Mouse (Mus musculus): ENCODE data around the gene Bcat2. TPM values are rescaled to one million over a fixed set of nuclear protein-coding genes. Genes with fewer than 3 reads are reported as not detected.
A peak's percentile ranks its signal among the peaks of the same experiment; 100 is the strongest.

The Bcat2 gene
- polyA plus RNA-seq, 1 experiment from 2014 or later: 45.4 TPM

DNA sequence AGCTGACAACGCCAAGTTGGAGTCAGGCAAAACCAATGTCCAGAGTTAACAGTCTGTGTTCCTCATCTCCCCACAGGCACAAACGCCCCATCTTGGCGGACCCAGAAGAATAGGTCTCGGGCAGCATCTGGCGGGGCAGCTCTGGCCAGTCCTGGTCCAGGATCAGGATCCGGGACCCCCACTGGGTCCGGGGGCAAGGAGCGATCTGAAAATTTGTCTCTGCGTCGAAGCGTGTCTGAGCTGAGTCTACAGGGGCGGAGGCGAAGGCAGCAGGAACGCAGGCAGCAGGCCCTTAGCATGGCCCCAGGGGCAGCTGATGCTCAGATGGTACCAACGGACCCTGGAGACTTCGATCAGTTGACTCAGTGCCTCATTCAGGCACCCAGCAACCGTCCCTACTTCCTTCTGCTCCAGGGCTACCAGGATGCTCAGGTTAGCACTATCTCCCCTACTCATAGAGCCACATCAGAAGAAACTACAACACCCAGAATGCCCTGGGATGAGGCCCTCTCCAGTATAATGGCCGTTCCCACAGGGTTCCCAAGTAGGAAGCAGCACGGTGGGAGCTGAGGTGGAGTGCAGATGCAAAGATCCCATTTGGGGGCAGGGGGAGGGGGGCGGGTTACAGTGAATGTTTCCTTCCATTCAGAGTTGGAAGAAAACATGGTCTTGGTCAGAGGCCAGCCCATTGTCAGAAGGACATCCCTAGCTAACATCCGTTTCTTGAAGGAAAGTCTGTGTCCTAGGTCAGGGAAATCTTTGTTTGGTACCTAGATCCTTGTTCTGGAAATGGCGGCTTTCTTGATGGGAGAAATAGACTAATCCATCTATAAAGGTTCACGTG, 60.3 kb downstream of the Bcat2 start:
- DNase-seq (no peak), ATAC-seq (ENCODE audit: low read depth) (no peak)
- WGBS (ENCODE audit: insufficient replicate concordance): 73% methylated on average over 23 of the region's 23 CpGs
- H3K9me3 ChIP-seq (replicated peaks): no peaks in the 10 kb centered on the region
- no peak overlapping the region for H3K9ac ChIP-seq
- H3K27me3 ChIP-seq: peaks cover 61% of the 10 kb centered on the region
- no peaks in the 10 kb centered on the region for H3K36me3 ChIP-seq
- peaks cover 14% of the 10 kb centered on the region for H3K4me1 ChIP-seq (replicated peaks)
- H3K27ac ChIP-seq: no peak overlapping the region
- no peak overlapping the region for H3K4me3 ChIP-seq (replicated peaks)
- no peak overlapping the region for H3K4me2 ChIP-seq

DNA sequence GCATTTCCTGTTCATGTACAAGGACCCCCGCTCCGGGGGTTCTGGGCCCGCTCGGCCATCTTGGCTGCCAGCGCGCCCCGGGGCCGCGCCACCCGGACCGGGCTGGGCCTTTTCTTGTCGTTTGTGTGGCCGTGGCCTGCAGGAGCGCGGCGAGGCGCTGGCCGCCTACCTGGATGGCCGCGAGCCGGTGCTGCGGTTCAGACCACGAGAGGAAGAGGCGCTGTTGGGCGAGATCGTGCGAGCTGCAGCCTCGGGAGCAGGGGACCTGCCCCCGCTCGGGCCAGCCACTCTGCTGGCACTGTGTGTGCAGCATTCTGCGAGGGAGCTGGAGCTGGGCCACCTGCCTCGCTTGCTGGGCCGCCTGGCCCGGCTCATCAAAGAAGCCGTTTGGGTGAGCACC, 62.5 kb downstream of the Bcat2 start:
- H3K4me1 ChIP-seq (replicated peaks): peaks cover 21% of the 10 kb centered on the region
- peak overlapping the region; percentile 38 for H3K4me2 ChIP-seq
- peaks cover 40% of the 10 kb centered on the region for H3K27me3 ChIP-seq
- no peaks in the 10 kb centered on the region for H3K9me3 ChIP-seq (replicated peaks)
- no peak overlapping the region for H3K27ac ChIP-seq
- DNase-seq (no peak), ATAC-seq (ENCODE audit: low read depth) (no peak)
- H3K4me3 ChIP-seq (replicated peaks): 0 out of 2 replicates have a peak overlapping the region, but pooled peaks have one; percentile 14
- no peak overlapping the region for H3K9ac ChIP-seq
- WGBS (ENCODE audit: insufficient replicate concordance): 48% methylated on average over 35 of the region's 35 CpGs
- no peaks in the 10 kb centered on the region for H3K36me3 ChIP-seq

DNA sequence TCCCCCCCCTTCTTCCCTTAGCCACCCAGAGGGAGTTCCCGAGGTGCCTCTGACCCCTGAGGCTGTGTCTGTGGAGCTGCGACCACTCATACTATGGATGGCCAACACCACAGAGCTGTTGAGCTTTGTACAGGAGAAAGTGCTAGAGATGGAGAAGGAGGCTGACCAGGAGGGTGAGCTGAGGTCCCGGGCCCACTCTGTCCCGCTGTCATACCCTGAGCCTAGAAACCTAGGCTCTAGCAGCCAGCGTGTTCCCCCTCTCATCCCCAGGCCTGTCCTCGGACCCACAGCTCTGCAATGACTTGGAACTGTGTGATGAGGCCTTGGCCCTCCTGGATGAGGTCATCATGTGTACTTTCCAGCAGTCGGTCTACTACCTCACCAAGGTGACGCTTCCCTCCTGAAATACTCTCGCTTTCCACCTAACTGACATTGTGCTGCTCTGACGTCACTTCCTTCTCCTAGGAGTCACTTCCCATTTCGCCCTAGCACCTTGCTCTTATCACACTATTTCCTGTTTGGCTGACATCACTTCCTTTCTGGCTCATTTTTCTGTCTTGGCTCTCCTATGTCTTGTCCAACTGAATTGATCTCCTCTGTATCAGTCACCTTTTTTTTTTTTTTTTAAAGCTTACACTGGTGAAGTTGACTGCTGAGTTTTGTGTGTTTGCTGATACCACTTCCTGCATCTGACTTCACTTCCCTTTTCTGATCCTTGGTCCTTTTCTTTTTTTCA, 65.2 kb downstream of the Bcat2 start:
- Histone ChIP-seq H3K27me3 (peaks cover 15% of the 10 kb centered on the region), H3K4me2 (no peak overlapping the region), H3K4me3 (replicated peaks) (no peak overlapping the region), H3K9me3 (replicated peaks) (no peaks in the 10 kb centered on the region), H3K4me1 (replicated peaks) (peaks cover 13% of the 10 kb centered on the region), H3K36me3 (no peaks in the 10 kb centered on the region), H3K9ac (no peak overlapping the region), H3K27ac (peak overlapping the region; percentile 47)
- WGBS (ENCODE audit: insufficient replicate concordance): 50% methylated on average over 11 of the region's 11 CpGs
- DNase-seq: no peak
- ATAC-seq (ENCODE audit: low read depth): no peak

DNA sequence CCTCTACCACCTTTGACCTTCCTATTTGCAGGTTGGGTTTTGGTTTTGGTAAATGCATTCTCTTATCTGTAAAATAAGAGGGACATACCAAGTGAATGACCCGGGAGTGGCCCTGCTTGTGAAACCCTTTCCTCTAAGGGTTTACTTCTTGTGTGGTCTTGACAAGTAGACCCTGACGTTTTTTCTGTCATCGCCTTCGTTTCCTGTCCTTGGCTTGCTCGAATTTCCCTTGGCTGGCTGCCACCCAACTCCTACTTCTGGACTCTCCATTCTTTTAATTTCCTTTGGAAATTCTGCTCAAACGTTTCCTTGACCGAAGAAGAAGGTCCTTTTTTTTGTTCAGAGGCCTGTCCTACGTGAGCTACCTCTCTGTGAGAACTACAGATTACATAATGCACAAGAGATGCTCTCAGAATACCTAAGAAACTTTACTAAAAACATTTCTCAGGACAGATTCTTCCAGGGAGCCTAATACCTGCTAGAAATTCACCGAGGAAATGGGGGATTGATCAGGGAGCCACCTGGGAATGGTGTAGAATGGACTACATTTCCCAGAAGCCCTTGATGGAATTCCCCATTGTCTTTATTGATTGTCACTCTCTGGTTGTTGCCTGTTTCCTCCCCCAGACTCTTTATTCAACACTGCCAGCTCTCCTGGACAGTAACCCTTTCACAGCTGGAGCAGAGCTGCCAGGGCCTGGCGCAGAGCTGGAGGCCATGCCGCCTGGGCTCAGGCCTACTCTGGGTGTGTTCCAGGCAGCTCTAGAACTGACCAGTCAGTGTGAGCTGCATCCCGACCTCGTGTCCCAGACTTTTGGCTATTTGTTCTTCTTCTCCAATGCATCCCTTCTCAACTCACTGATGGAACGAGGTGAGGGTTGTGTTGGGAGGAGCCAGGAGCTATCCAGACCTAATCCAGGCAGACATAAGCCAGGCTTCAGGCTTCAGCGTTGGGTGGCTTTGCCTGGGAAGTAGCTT, 66.0 kb downstream of the Bcat2 start:
- H3K9me3 ChIP-seq (replicated peaks): no peaks in the 10 kb centered on the region
- no peak overlapping the region for H3K4me3 ChIP-seq (replicated peaks)
- no peak for ATAC-seq (ENCODE audit: low read depth)
- peak overlapping the region; percentile 36 for H3K27ac ChIP-seq
- no peak for DNase-seq
- H3K4me2 ChIP-seq: no peak overlapping the region
- no peak overlapping the region for H3K9ac ChIP-seq
- 51% methylated on average over 15 of the region's 15 CpGs for WGBS (ENCODE audit: insufficient replicate concordance)
- H3K4me1 ChIP-seq (replicated peaks): peaks cover 13% of the 10 kb centered on the region
- H3K27me3 ChIP-seq: peaks cover 16% of the 10 kb centered on the region; the same call in 1 of the 2 replicates
- no peaks in the 10 kb centered on the region for H3K36me3 ChIP-seq

DNA sequence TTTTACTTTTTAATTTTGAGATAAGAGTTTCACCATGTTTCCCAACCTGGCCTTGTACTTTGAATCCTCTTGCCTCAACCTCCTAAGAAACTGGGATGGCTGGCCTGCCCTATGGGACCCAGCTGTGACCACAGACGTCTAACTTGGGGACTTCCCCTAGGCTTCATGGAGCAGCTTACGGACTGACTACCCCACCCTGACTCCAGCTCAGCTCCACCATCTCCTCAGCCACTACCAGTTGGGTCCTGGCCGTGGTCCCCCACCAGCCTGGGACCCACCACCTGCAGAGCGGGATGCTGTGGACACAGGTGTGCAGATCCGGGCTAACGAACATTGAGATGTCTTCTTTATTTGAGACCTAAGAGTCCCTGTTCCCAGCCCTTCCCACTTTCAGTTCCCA, 67.8 kb downstream of the Bcat2 start:
- H3K4me3 ChIP-seq (replicated peaks): no peak overlapping the region
- WGBS (ENCODE audit: insufficient replicate concordance): 74% methylated on average over 6 of the region's 6 CpGs
- peak overlapping the region; percentile 28; the same call in 1 of the 2 replicates for H3K4me2 ChIP-seq
- no peaks in the 10 kb centered on the region for H3K36me3 ChIP-seq
- no peak overlapping the region for H3K9ac ChIP-seq
- ATAC-seq (ENCODE audit: low read depth): no peak
- no peak overlapping the region for H3K27ac ChIP-seq
- peaks cover 5% of the 10 kb centered on the region; the same call in 1 of the 2 replicates for H3K27me3 ChIP-seq
- no peaks in the 10 kb centered on the region for H3K9me3 ChIP-seq (replicated peaks)
- H3K4me1 ChIP-seq (replicated peaks): peaks cover 14% of the 10 kb centered on the region
- no peak for DNase-seq

DNA sequence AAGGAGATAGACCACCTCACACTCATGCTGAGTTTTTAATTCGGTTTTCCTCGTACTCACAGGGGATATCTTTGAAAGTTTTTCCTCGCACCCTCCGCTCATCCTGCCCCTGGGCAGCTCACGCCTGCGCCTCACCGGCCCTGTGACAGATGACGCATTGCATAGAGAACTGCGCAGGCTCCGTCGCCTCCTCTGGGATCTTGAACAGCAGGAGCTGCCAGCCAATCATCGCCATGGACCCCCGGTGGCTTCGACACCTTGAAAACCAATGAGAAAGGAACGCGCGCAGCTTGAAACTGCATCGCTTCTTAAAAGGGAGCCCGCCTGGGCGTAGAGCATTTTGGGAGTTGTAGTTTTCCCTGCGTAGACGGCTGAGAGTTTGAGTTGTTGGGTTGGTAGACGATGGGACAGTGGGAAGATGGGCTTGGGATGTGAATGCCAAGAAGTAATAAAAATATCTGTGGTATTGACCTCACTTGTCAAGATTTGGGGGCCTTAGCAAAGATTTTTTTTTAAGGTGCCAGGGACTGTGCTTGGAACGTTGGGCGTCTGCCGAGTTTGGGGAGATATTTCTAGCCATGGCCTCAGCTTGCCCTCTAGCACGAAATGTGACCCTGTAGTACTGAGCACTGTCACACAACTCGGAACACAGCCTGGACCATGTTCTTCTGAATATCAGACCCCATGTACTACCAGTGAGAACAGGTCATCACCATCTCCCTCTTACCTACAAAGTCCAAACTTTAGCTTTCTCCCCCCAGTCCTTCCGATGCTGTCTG, 68.9 kb downstream of the Bcat2 start:
- Histone ChIP-seq H3K27ac (no peak overlapping the region), H3K4me3 (replicated peaks) (no peak overlapping the region), H3K9ac (no peak overlapping the region), H3K27me3 (0 out of 2 replicates have a peak, but pooled peaks cover 5% of the 10 kb centered on the region), H3K36me3 (no peaks in the 10 kb centered on the region), H3K4me2 (peak overlapping the region; percentile 28; the same call in 1 of the 2 replicates), H3K4me1 (replicated peaks) (peaks cover 25% of the 10 kb centered on the region), H3K9me3 (replicated peaks) (no peaks in the 10 kb centered on the region)
- peak; percentile 34 for DNase-seq
- WGBS (ENCODE audit: insufficient replicate concordance): 68% methylated on average over 29 of the region's 29 CpGs
- ATAC-seq (ENCODE audit: low read depth): peak; percentile 61

Other genes starting within 250 kb of the Bcat2 start
- 0.85 and 1.3 TPM in 2 replicates for gene Trpm4, start 236.4 kb upstream of the Bcat2 start, polyA plus RNA-seq (2015; fragmentation: Nextera tagmentation; extraction: Ambion mirVana)
- gene Hrc, start 234.9 kb upstream of the Bcat2 start, polyA plus RNA-seq (2015; fragmentation: Nextera tagmentation; extraction: Ambion mirVana): 0.12 and 0.15 TPM in 2 replicates
- 0.24 and 0.25 TPM in 2 replicates for gene Ppfia3, start 203.1 kb upstream of the Bcat2 start, polyA plus RNA-seq (2015; fragmentation: Nextera tagmentation; extraction: Ambion mirVana)
- not detected in 2 replicates for gene Lin7b, start 199.6 kb upstream of the Bcat2 start, polyA plus RNA-seq (2015; fragmentation: Nextera tagmentation; extraction: Ambion mirVana)
- 108 and 129 TPM in 2 replicates for gene Snrnp70, start 174.4 kb upstream of the Bcat2 start, polyA plus RNA-seq (2015; fragmentation: Nextera tagmentation; extraction: Ambion mirVana)
- gene Kcna7, start 164.5 kb upstream of the Bcat2 start, polyA plus RNA-seq (2015; fragmentation: Nextera tagmentation; extraction: Ambion mirVana): not detected in 2 replicates
- gene Ntf5, start 156.5 kb upstream of the Bcat2 start, polyA plus RNA-seq (2015; fragmentation: Nextera tagmentation; extraction: Ambion mirVana): 0.35 and 0.37 TPM in 2 replicates
- gene Lhb, start 149.3 kb upstream of the Bcat2 start, polyA plus RNA-seq (2015; fragmentation: Nextera tagmentation; extraction: Ambion mirVana): not detected in 2 replicates
- 4.1 and 5.1 TPM in 2 replicates for gene Gys1, start 135.3 kb upstream of the Bcat2 start, polyA plus RNA-seq (2015; fragmentation: Nextera tagmentation; extraction: Ambion mirVana)
- 111 and 119 TPM in 2 replicates for gene Ruvbl2, start 132.1 kb upstream of the Bcat2 start, polyA plus RNA-seq (2015; fragmentation: Nextera tagmentation; extraction: Ambion mirVana)
- gene Ftl1, start 110.3 kb upstream of the Bcat2 start, polyA plus RNA-seq (2015; fragmentation: Nextera tagmentation; extraction: Ambion mirVana): 7,621 and 8,262 TPM in 2 replicates
- gene Bax, start 103.3 kb upstream of the Bcat2 start, polyA plus RNA-seq (2015; fragmentation: Nextera tagmentation; extraction: Ambion mirVana): 104 and 106 TPM in 2 replicates
- 0.80 and 0.87 TPM in 2 replicates for gene Tulp2, start 88.3 kb upstream of the Bcat2 start, polyA plus RNA-seq (2015; fragmentation: Nextera tagmentation; extraction: Ambion mirVana)
- not detected in 2 replicates for gene Gm45808, start 83.3 kb upstream of the Bcat2 start, polyA plus RNA-seq (2015; fragmentation: Nextera tagmentation; extraction: Ambion mirVana)
- gene Dhdh, start 81.3 kb upstream of the Bcat2 start, polyA plus RNA-seq (2015; fragmentation: Nextera tagmentation; extraction: Ambion mirVana): 2.0 and 2.2 TPM in 2 replicates
- 110 and 127 TPM in 2 replicates for gene Nucb1, start 59.7 kb upstream of the Bcat2 start, polyA plus RNA-seq (2015; fragmentation: Nextera tagmentation; extraction: Ambion mirVana)
- gene Ppp1r15a, start 43.9 kb upstream of the Bcat2 start, polyA plus RNA-seq (2015; fragmentation: Nextera tagmentation; extraction: Ambion mirVana): 180 and 197 TPM in 2 replicates
- gene Plekha4, start 43.8 kb upstream of the Bcat2 start, polyA plus RNA-seq (2015; fragmentation: Nextera tagmentation; extraction: Ambion mirVana): 0.43 and 0.52 TPM in 2 replicates
- 1.3 and 1.9 TPM in 2 replicates for gene Hsd17b14, start 15.3 kb upstream of the Bcat2 start, polyA plus RNA-seq (2015; fragmentation: Nextera tagmentation; extraction: Ambion mirVana)
- gene Fgf21, start 45.3 kb downstream of the Bcat2 start, polyA plus RNA-seq (2015; fragmentation: Nextera tagmentation; extraction: Ambion mirVana): not detected in 2 replicates
- not detected in 2 replicates for gene Fut1, start 47.1 kb downstream of the Bcat2 start, polyA plus RNA-seq (2015; fragmentation: Nextera tagmentation; extraction: Ambion mirVana)
- gene Izumo1, start 51.7 kb downstream of the Bcat2 start, polyA plus RNA-seq (2015; fragmentation: Nextera tagmentation; extraction: Ambion mirVana): 0.10 TPM in 1 of 2 replicates, not detected in the other
- gene Rasip1, start 57.3 kb downstream of the Bcat2 start, polyA plus RNA-seq (2015; fragmentation: Nextera tagmentation; extraction: Ambion mirVana): 2.4 and 2.5 TPM in 2 replicates
- gene Mamstr, start 69.8 kb downstream of the Bcat2 start, polyA plus RNA-seq (2015; fragmentation: Nextera tagmentation; extraction: Ambion mirVana): 0.46 and 0.51 TPM in 2 replicates
- 0.05 and 0.06 TPM in 2 replicates for gene Fut2, start 96.2 kb downstream of the Bcat2 start, polyA plus RNA-seq (2015; fragmentation: Nextera tagmentation; extraction: Ambion mirVana)
- not detected in 2 replicates for gene Ntn5, start 113.9 kb downstream of the Bcat2 start, polyA plus RNA-seq (2015; fragmentation: Nextera tagmentation; extraction: Ambion mirVana)
- 0.07 TPM in 1 of 2 replicates, not detected in the other for gene Sec1, start 124.2 kb downstream of the Bcat2 start, polyA plus RNA-seq (2015; fragmentation: Nextera tagmentation; extraction: Ambion mirVana)
- 0.34 and 0.44 TPM in 2 replicates for gene Car11, start 129.7 kb downstream of the Bcat2 start, polyA plus RNA-seq (2015; fragmentation: Nextera tagmentation; extraction: Ambion mirVana)
- 0.43 and 0.64 TPM in 2 replicates for gene Dbp, start 134.9 kb downstream of the Bcat2 start, polyA plus RNA-seq (2015; fragmentation: Nextera tagmentation; extraction: Ambion mirVana)
- 761 and 840 TPM in 2 replicates for gene Rpl18, start 145.3 kb downstream of the Bcat2 start, polyA plus RNA-seq (2015; fragmentation: Nextera tagmentation; extraction: Ambion mirVana)
- gene Sphk2, start 147.8 kb downstream of the Bcat2 start, polyA plus RNA-seq (2015; fragmentation: Nextera tagmentation; extraction: Ambion mirVana): 11.4 and 11.7 TPM in 2 replicates
- 0.37 and 0.47 TPM in 2 replicates for gene Fam83e, start 151.1 kb downstream of the Bcat2 start, polyA plus RNA-seq (2015; fragmentation: Nextera tagmentation; extraction: Ambion mirVana)
- not detected in 2 replicates for gene Spaca4, start 155.7 kb downstream of the Bcat2 start, polyA plus RNA-seq (2015; fragmentation: Nextera tagmentation; extraction: Ambion mirVana)
- gene Lmtk3, start 213.6 kb downstream of the Bcat2 start, polyA plus RNA-seq (2015; fragmentation: Nextera tagmentation; extraction: Ambion mirVana): not detected in 2 replicates
- gene Sult2b1, start 214.5 kb downstream of the Bcat2 start, polyA plus RNA-seq (2015; fragmentation: Nextera tagmentation; extraction: Ambion mirVana): 0.45 and 0.68 TPM in 2 replicates
- gene Cyth2, start 244.4 kb downstream of the Bcat2 start, polyA plus RNA-seq (2015; fragmentation: Nextera tagmentation; extraction: Ambion mirVana): 36.1 and 36.6 TPM in 2 replicates

Measured in liver, embryonic 13.5 days (tissue).